Mouse (Mus musculus) C2C12 (cell line): ENCODE data around the gene Rhox9.

ENCODE experiments used
- CEBPB ChIP-seq: IDR thresholded peaks from one replicate; pipeline ENCODE4 v1.6.1; 2011; ENCODE audit warnings: low read depth, mild to moderate bottlenecking, control low read depth, moderate library complexity
- CTCF ChIP-seq: IDR thresholded peaks from one replicate; pipeline ENCODE4 v1.5.1; 2011; ENCODE audit not compliant: control insufficient read depth, insufficient read depth, insufficient read length
- FOSL1 ChIP-seq: IDR thresholded peaks from one replicate; pipeline ENCODE4 v1.8.0; 2011; ENCODE audit warnings: mild to moderate bottlenecking, low read length; ENCODE audit not compliant: poor library complexity, insufficient read depth, severe bottlenecking
- MAX ChIP-seq: IDR thresholded peaks from one replicate; pipeline ENCODE4 v1.6.1; 2011; ENCODE audit warnings: mild to moderate bottlenecking, control low read depth
- MYOG ChIP-seq: IDR thresholded peaks from one replicate; pipeline ENCODE4 v1.6.1; 2011; ENCODE audit not compliant: control insufficient read depth, insufficient read length; ENCODE audit errors: extremely low read depth
- USF1 ChIP-seq: IDR thresholded peaks from one replicate; pipeline ENCODE4 v1.6.1; 2011; ENCODE audit warnings: low read depth, mild to moderate bottlenecking, control low read depth, moderate library complexity

GRCm38 (mm10) chrX:37903727-37904126, 2.2 kb upstream of the Rhox9 start:
- TF ChIP-seq CTCF, result no peak
- no peak for TF ChIP-seq MAX
- TF ChIP-seq CEBPB, result no peak
- TF ChIP-seq USF1, result no peak
- TF ChIP-seq MYOG, result no peak
- no peak for TF ChIP-seq FOSL1
